Mouse (Mus musculus) adrenal gland, adult (tissue): ENCODE measurements around the gene Prickle2.

ENCODE experiments used
- DNase-seq, 2 experiments: peaks; one replicate each; pipeline ENCODE4 v3.0.0; 2022 to 2023; ENCODE audit warnings: low spot score in 1 of 2; ENCODE audit not compliant: inconsistent age in 2 of 2

The Prickle2 gene

GRCm38 (mm10) chr6:92706145-92706466 is at the start of gene Prickle2:
Gene Prickle2, minus strand, starts transcription at chr6:92706155.
- peak; percentile 87 to 94 for DNase-seq

DNA sequence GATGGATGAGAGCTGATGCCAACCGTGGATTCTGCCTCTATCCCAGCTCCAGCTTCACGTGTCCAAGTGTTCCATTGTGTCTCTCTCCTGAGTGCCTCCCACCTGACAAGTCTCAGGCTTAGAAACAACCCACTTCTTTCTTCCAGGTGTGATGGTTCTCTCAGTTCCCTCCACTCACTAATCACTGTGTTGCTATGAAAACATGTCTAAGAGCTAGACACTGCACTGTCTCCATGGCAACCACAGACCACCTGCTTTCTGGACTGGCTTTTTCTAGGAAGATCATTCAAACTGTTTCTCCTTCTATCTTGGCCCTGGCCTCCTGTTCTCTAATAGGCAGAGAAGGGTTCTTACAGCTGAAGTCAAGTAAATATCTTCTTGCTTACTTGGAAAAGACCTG is 46.8 kb upstream of the Prickle2 start:
- DNase-seq, result no peak

DNA sequence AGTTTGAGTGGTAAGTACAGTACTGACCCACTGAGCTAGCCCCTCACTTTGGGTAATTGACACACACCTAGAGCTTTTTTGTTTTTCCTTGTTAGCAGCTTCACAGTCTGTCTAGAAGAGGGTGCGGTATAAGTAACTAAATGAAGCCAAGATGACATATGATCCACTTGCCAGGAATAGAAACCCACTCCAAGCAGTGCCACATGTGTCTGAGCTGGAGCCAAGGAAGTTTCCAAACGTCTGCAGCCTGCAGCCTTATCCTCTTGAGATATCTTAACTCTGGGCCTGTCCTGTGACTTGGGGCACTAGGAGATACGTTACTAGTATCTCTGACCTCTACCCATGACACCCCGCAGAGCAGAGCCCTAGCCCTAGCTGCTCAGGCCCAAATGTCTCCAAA is 43.5 kb upstream of the Prickle2 start:
- no peak for DNase-seq

GRCm38 (mm10) chr6:92743605-92744004 is 37.6 kb upstream of the Prickle2 start:
- DNase-seq, result peak; percentile 48 to 83

DNA sequence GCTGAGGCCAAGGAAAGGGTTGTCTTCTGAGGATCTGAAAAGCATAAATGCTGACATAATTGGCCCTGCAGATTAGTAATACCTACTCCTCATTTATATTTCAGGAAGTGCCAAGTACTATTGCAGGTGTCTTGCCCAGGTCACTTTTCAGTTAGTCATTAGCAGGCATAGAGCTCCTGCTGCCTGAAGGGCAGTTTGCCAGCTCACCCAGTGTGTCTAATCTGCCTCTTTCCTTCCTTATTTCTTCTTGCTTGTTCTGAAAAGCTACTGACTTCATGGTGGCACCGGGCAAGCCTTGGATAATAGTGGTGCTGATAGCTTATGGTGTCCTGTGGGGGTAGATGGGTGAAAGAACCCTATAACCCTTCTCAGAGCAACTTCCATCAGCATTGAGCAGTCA is 31.2 kb upstream of the Prickle2 start:
- DNase-seq, result no peak

- no peak for DNase-seq
Observed at GRCm38 (mm10) chr6:92733651-92734050, 27.7 kb upstream of the Prickle2 start.

GRCm38 (mm10) chr6:92728514-92728913 is 22.6 kb upstream of the Prickle2 start:
- no peak for DNase-seq

- DNase-seq, result peak; percentile 79 to 95
Observed at GRCm38 (mm10) chr6:92728084-92728483, 22.1 kb upstream of the Prickle2 start.

DNA sequence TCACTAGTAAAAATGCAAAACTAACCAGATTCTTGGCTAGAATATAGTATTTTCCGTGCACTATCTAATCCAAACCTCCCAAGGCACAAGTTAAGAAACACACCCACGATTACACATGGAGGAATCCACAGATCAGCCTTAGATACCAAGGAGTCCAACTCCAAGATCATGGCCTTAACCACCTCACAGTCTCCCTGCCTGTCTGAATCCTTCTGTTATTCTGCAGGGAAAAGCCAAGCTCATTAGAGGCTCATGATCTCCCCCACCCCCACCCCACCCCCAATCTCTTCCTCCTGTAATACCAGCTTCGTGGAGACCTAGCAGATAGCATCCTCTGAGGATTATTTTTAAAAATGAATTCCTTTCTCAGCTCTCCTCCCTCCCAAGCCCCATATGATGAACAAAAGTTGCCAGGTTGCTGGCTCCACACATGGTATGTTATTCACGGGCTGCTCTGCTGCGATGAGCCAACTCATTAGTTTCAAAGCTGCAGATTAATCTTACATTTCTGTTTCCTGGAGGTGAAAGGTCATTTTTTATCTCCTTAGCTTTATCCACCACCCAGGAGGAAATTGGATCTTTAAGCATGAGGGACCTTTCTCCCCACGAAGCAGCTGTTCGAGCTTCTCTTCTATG is 21.5 kb upstream of the Prickle2 start:
- no peak for DNase-seq

DNA sequence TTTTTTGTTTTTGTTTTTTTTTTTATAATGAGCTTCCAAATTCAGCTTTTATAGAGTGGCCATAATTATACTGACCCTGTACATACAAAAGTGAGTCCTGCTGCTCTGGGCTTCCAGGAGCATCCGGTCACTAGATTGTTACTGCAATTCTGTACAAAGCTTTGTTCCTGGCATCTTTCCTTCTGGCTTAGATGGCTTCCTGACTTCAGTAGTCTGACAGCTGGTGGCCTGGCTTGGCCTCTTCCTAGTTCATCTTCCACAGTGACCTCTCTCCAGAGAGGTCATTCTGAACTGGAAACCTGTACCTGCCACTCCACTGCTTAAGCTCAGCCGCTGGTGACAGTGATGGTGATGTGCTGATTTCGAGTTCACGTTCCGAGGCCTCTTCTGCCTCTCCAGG is 20.2 kb upstream of the Prickle2 start:
- no peak for DNase-seq

GRCm38 (mm10) chr6:92724394-92724793 is 18.4 kb upstream of the Prickle2 start:
- DNase-seq, result no peak

DNA sequence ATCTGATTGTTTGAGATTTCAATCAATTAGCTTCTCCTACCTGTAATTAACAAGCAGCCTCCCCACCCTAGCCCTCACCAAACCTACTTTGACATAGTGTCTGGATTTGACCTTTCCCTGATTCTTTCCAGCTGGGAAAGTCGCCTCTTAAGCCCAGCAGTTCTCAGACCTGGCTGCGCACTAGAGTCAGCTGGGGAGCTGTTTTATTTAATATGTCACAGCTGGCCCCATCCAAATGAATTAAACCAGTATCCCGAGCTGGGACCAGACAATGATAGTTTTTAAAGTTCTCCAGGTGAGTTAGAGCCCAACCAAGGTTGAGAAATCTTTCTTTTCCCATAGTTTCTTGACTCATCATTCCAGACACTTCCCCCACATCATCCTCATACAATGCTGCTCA is 9.9 kb upstream of the Prickle2 start:
- no peak for DNase-seq

DNA sequence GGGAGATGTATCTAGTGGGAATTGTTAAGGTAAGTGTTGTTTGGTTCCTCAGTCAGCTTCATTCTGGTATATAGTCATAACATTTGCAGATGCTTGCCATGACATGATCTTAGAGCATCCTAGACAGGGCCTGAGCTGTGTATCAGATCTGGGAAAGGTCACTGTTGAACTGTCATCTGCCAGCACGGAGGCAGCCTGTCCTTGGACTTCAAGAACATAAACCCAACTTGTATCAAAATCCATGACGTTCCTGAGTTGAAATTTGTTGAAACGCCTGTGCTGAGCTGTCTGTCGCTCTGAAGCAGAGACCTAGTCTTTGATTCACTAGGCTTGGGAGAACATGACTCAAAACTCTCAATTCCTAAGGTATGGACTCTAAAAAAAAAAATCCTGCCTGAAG is 8.8 kb upstream of the Prickle2 start:
- peak; percentile 33 to 60 for DNase-seq

DNA sequence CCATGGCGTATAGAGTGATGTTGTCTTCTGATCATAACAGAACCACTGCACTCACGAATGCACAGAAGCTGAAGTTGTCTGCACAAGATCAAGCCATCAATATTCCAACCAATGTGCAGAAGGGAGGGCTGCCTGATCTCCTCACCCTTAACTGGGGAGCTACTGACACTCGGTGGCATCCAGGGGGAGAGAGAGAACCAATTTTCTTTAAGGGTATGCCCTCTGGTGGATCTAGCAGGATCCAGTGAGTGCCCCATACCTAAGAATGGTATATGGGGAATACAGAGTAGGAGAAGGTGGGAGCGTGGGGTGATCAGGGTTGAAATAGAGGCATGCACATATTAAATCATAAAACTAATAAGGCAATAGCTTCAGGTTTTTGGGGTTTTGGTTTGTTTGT is 2.2 kb upstream of the Prickle2 start:
- no peak for DNase-seq

DNA sequence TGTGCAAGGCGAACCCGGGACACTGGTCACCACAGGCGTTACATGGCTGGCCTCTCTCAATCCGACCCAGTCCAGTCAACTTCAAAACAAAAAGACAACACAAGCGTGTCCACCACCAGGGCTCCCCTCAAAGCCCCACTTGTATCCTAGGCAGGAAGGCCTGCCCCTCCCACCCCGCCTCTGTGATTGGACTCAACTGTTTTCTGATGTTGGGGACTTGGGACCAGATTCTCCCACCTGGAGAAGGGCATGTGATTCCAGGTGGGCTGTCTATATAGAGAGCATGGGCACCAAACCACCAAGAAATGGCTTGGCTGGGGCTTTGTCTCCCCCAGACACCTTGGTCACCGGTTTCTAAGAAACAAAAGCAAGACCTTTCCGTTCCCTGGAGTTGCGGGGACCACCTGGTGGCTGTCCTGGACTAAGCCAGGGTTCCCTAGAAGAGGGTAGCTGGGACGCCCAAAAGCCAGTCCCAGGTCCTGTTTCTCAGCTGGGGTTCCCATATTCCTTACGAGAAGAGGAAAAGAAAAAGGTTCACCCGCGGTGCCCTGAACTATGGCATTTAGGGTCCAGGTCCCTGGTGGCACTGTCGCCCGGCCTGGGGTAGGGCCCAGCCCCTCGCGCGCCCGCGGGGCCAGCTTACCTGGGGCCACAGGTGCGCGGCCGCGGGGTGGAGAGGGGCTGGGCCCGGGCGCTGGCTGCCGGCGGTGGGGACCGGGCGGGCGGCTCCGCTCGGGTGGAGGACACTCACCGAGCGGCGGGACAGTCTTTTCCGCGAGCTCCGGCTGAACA is 406 bp downstream of the Prickle2 start:
- DNase-seq, result peak in 1 of 2 experiments; percentile 9

- no peak for DNase-seq
Observed at GRCm38 (mm10) chr6:92704810-92705209, 1.1 kb downstream of the Prickle2 start.

DNA sequence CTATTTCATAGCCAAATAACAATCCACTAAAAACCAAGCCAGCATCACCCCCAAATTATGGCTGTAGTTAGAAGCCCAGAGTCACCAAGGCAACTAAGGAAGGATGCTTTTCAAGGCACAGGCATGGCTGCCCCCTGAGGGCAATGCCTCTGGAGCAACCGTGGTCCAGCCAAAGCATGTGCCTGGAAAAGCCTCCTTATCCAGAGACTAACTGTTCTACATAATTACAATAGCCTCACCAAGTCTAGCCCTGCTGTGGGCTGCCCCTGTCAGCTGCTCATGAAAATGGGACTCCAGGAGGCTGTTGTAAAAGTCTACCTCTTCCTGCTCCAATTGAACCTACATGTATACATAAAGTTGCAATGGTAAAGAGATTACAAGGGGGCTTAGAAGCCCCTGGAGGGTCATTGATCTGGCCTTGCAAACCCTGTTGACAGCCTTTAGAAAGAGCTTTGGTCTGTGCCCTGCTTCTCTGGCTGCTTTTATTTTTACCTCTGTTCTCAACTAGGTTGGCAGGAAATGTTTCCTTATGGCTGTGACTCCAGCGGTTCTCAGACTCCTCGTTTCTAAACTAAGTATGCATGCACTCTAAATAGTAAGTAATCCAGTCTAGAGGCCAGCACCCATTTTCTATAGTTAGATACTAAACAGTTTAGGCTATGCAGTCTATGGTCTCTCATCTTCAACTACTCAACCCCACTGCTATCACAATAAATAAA is 6.3 kb downstream of the Prickle2 start:
- no peak for DNase-seq

DNA sequence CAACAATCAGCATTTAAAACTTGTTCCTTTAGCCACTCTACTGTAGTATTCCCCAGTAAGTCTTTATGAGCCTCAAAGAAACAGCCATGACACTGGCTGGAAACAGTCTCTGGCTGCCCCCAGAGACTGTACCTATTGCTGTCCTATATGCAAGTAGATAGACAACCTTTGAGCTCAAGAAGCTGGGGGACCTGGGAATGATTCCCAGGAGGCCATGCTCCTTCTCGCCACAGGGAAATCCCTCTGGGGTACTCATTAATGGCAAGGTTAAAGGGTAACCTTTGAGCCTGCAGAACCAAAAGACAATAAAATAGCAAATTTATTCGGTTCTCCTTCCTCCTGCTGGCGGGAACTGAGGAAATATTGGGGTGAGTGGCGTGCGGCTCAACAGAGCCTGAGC is 8.1 kb downstream of the Prickle2 start:
- no peak for DNase-seq

DNA sequence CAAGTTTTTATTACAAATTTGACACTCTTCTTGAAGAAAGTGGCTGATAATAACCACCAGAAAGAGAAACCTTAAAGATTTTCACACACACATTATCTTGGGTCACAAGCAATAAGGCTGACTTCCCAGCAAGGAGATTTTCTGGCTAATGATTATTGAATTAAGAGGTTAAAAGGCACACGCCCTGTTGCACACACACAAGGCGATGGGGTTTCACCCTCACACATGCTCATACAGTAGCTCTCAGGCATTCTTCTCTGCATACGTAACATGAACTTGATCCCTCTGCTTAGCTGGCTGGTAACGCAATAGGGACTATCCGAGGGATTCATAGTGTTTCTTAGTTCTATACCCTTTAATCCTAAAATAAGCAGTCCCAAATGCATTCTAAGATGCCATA is 18.6 kb downstream of the Prickle2 start:
- DNase-seq, result no peak

DNA sequence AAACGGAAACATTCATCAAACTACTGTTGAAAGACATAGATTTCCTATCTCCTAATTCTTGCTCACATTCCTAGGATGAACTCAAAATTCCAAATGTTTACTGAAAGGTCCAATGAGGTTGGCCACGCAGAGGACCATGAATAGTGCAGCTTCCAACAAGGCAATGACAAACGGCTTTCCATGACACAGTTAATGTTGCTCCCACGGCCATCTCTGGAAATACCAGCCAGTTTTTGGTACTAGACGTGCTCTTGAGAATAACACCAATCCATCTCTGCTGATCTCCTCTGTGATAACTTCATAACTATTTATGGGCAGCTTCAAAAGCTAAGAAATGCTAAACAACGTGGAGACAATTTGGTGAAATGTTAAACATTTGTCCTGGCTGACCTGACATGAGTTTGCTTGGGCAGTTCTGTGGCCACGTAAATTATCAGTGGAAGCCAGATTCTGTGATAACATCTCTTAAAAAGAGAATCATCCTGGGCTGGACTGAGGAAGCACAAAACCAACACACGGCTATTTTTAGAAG is 31.5 kb downstream of the Prickle2 start:
- peak; percentile 11 to 38 for DNase-seq

GRCm38 (mm10) chr6:92670518-92671147 is 35.3 kb downstream of the Prickle2 start:
- DNase-seq, result peak in 1 of 2 experiments; percentile 17
